Mouse (Mus musculus) MEL (cell line): ENCODE measurements around the gene Sema3f. TPM values are rescaled to one million over a fixed set of nuclear protein-coding genes. Genes with fewer than 3 reads are reported as not detected.
"Not testable (repeated sequence)": the region's sequence is repeated elsewhere in the genome, so short reads cannot be mapped to it uniquely, and the experiment has no call there.

ENCODE experiments used
- DNase-seq: peaks from one replicate; pipeline ENCODE4 v3.0.0; 2011; ENCODE audit warnings: low read depth, low spot score
- H3K27ac ChIP-seq: 2 replicates; pipeline ENCODE4 v1.5.1; 2012; ENCODE audit warnings: low read depth, mild to moderate bottlenecking, control low read depth, low read length, moderate library complexity; ENCODE audit not compliant: control insufficient read depth
- H3K27me3 ChIP-seq, 2 experiments: fragments of 150-350 bp in 1 of 2; sonication (generic) in 1 of 2; 2 replicates each; pipeline ENCODE4 v1.6.1; 2012; ENCODE audit warnings: low read length in 2 of 2, mild to moderate bottlenecking in 2 of 2, improper control_type of control experiment in 1 of 2, moderate library complexity in 1 of 2; ENCODE audit not compliant: insufficient read depth in 2 of 2, control insufficient read depth in 1 of 2
- H3K36me3 ChIP-seq, 2 experiments: 2 replicates each; pipeline ENCODE4 v1.6.1; 2012 to 2014; ENCODE audit warnings: low read length in 2 of 2, improper control_type of control experiment in 1 of 2, inconsistent platforms in 1 of 2, mild to moderate bottlenecking in 1 of 2; ENCODE audit not compliant: insufficient read depth in 2 of 2, control insufficient read depth in 1 of 2
- H3K4me1 ChIP-seq, 2 experiments: fragments of 150-350 bp in 1 of 2; sonication (generic) in 1 of 2; 2 replicates each; pipeline ENCODE4 v1.6.1; 2012; ENCODE audit warnings: low read length in 2 of 2, improper control_type of control experiment in 1 of 2, mild to moderate bottlenecking in 1 of 2; ENCODE audit not compliant: insufficient read depth in 2 of 2, control insufficient read depth in 1 of 2
- H3K4me3 ChIP-seq, 2 experiments: fragments of 150-350 bp in 1 of 2; sonication (generic) in 1 of 2; 2 replicates each; pipeline ENCODE4 v1.5.1; 2012; ENCODE audit warnings: low read depth in 2 of 2, low read length in 2 of 2, mild to moderate bottlenecking in 2 of 2, moderate library complexity in 2 of 2, control low read depth in 1 of 2, improper control_type of control experiment in 1 of 2; ENCODE audit not compliant: control insufficient read depth in 1 of 2, insufficient read depth in 1 of 2
- H3K79me2 ChIP-seq: 2 replicates; pipeline ENCODE4 v1.6.1; 2012; ENCODE audit warnings: mild to moderate bottlenecking, low read length, moderate library complexity; ENCODE audit not compliant: control insufficient read depth, poor library complexity, insufficient read depth
- H3K9ac ChIP-seq: 2 replicates; pipeline ENCODE4 v1.6.1; 2012; ENCODE audit warnings: low read depth, mild to moderate bottlenecking, control low read depth, low read length, moderate library complexity; ENCODE audit not compliant: control insufficient read depth, poor library complexity, severe bottlenecking
- H3K9me3 ChIP-seq: fragments of 150-350 bp; sonication (generic); replicated peaks from 2 replicates; pipeline ENCODE4 v1.6.1; 2012; ENCODE audit warnings: mild to moderate bottlenecking, low read length, improper control_type of control experiment, moderate library complexity; ENCODE audit not compliant: insufficient read depth
- BHLHE40 ChIP-seq: IDR thresholded peaks from 2 replicates; pipeline ENCODE4 v1.6.1; 2012; ENCODE audit warnings: low read depth, mild to moderate bottlenecking, inconsistent platforms, low read length, improper control_type of control experiment, borderline replicate concordance
- CTCF ChIP-seq, 3 experiments: IDR thresholded peaks in 2 of 3; conservative IDR thresholded peaks in 1 of 3; 2 replicates each; pipeline ENCODE4 v1.5.1; 2011 to 2012; ENCODE audit warnings: low read length in 3 of 3, low read depth in 2 of 3, mild to moderate bottlenecking in 2 of 3, improper control_type of control experiment in 1 of 3, inconsistent platforms in 1 of 3, mixed read lengths in 1 of 3, moderate library complexity in 1 of 3; ENCODE audit not compliant: control insufficient read depth in 1 of 3, insufficient read depth in 1 of 3, poor library complexity in 1 of 3, severe bottlenecking in 1 of 3
- E2F4 ChIP-seq: IDR thresholded peaks from 2 replicates; pipeline ENCODE4 v1.6.1; 2011; ENCODE audit warnings: low read depth, low read length, improper control_type of control experiment, borderline replicate concordance
- ELF1 ChIP-seq: IDR thresholded peaks from 2 replicates; pipeline ENCODE4 v1.6.1; 2014; ENCODE audit warnings: low read depth, mild to moderate bottlenecking, inconsistent platforms, low read length, improper control_type of control experiment, moderate library complexity
- MAX ChIP-seq: IDR thresholded peaks from 2 replicates; pipeline ENCODE4 v1.6.1; 2011; ENCODE audit warnings: low read length, improper control_type of control experiment
- MYC ChIP-seq: IDR thresholded peaks from 2 replicates; pipeline ENCODE4 v1.6.1; 2011; ENCODE audit warnings: low read depth, mild to moderate bottlenecking, low read length, improper control_type of control experiment, moderate library complexity
- NELFE ChIP-seq: IDR thresholded peaks from 2 replicates; pipeline ENCODE4 v1.6.1; 2011; ENCODE audit warnings: low read depth, low read length, improper control_type of control experiment
- NRF1 ChIP-seq: IDR thresholded peaks from 2 replicates; pipeline ENCODE4 v1.6.1; 2014; ENCODE audit warnings: low read depth, mild to moderate bottlenecking, inconsistent platforms, low read length, improper control_type of control experiment, moderate library complexity; ENCODE audit not compliant: poor library complexity, insufficient read depth, severe bottlenecking
- POLR2A ChIP-seq, 2 experiments: IDR thresholded peaks; 2 replicates each; pipeline ENCODE4 v1.6.1; 2011 to 2012; ENCODE audit warnings: low read length in 2 of 2, mild to moderate bottlenecking in 2 of 2, control low read depth in 1 of 2, improper control_type of control experiment in 1 of 2, low read depth in 1 of 2, moderate library complexity in 1 of 2; ENCODE audit not compliant: control insufficient read depth in 1 of 2, insufficient read depth in 1 of 2, poor library complexity in 1 of 2
- RAD21 ChIP-seq: IDR thresholded peaks from 2 replicates; pipeline ENCODE4 v1.6.1; 2011; ENCODE audit warnings: mild to moderate bottlenecking, low read depth, low read length, improper control_type of control experiment
- SIN3A ChIP-seq: IDR thresholded peaks from 2 replicates; pipeline ENCODE4 v1.6.1; 2012; ENCODE audit warnings: low read length, improper control_type of control experiment, inconsistent platforms
- SMC3 ChIP-seq: IDR thresholded peaks from 2 replicates; pipeline ENCODE4 v1.6.1; 2011; ENCODE audit warnings: low read depth, low read length, improper control_type of control experiment
- TCF12 ChIP-seq: IDR thresholded peaks from 2 replicates; pipeline ENCODE4 v1.6.1; 2014; ENCODE audit warnings: low read depth, mild to moderate bottlenecking, inconsistent platforms, low read length, improper control_type of control experiment, moderate library complexity
- USF2 ChIP-seq, 2 experiments: IDR thresholded peaks; 2 replicates each; pipeline ENCODE4 v1.6.1; 2011 to 2012; ENCODE audit warnings: improper control_type of control experiment in 2 of 2, low read length in 2 of 2, borderline replicate concordance in 1 of 2, inconsistent platforms in 1 of 2, low read depth in 1 of 2, mild to moderate bottlenecking in 1 of 2; ENCODE audit not compliant: insufficient read depth in 1 of 2
- ZC3H11A ChIP-seq: IDR thresholded peaks from 2 replicates; pipeline ENCODE4 v1.6.1; 2012; ENCODE audit warnings: low read depth, mild to moderate bottlenecking, inconsistent platforms, low read length, improper control_type of control experiment
- polyA plus RNA-seq, 2 experiments: library from polyadenylated mRNA; stranded (reverse) in 1 of 2; unstranded in 1 of 2; fragments of >175 nt in 1 of 2; fragments of >200 nt in 1 of 2; gene quantifications; 2 replicates each; pipeline versions ENCODE4 v1.2.1 to v1.2.4; 2012; ENCODE audit warnings: low replicate concordance in 2 of 2, low read depth in 1 of 2; ENCODE audit not compliant: insufficient read length in 2 of 2, insufficient read depth in 1 of 2, missing spikeins in 1 of 2
- total RNA-seq: library from RNA; depleted of rRNA; stranded (reverse); fragments of 300-350 nt; gene quantifications from 2 replicates; pipeline ENCODE4 v1.2.3, GENCODE M21; 2012

Sema3f gene
- total and polyA plus RNA-seq, 3 experiments, result not detected

GRCm38 (mm10) chr9:107677819-107678526 lies 32.3 kb downstream of the Sema3f start:
- peak; percentile 77 for DNase-seq

DNA sequence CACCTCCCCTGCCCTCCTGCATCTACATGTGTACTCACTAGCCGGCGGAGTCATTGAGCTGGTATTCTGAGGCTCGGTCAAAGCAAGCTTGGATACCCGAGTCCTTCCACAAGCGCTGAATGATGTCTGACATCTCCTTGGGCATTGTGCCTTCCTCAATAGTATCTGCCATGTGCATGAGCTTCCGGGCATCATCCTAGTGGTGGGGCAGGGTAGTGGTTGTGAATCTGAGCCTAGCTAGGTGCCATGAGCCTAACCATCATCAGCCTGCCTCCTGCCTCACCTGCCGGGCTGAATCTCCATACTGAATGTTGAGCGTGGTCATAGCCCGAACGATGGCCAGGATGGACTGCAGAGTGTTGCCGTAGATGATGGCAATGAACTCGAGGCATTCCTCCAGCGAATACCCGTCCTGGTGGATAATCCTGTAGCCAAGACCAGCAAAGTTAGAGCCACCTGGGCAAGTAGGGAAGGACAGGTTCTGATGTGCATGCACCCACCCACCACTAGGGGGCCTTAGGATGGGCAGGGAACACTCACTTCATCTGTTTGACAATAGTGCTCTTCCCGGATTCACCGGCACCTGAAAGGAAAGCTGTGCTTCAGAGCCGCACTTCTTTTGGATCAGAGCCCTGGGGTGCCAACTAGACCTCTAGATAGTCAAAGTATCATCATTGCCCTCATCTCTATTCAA lies 33.0 kb downstream of the Sema3f start:
- H3K27me3 ChIP-seq, result peaks cover 6 to 11% of the 10 kb centered on the region in 2 experiments
- DNase-seq, result peak; percentile 56
- peak; percentile 58 to 79 (median 72) for TF ChIP-seq CTCF (IDR thresholded peaks at IDR 0.05 in 2 of 3, conservative IDR thresholded peaks at IDR 0.05 in 1 of 3; ENCODE audit: control insufficient read depth in 1 of 3, insufficient read depth in 1 of 3, low read depth in 2 of 3, low read length in 3 of 3, poor library complexity in 1 of 3, severe bottlenecking in 1 of 3)
- TF ChIP-seq MAX, result no peak
- peak; percentile 39; the same call in 1 of the 2 replicates for TF ChIP-seq SMC3
- TF ChIP-seq MYC, result no peak
- 0 out of 4 replicates have a peak, but pooled peaks cover 0 to 5% of the 10 kb centered on the region in 2 experiments for H3K4me1 ChIP-seq
- no peak overlapping the region for H3K4me3 ChIP-seq
- H3K36me3 ChIP-seq, result 0 out of 4 replicates have a peak, but pooled peaks cover 0 to 2% of the 10 kb centered on the region in 2 experiments
- no peak overlapping the region for H3K9ac ChIP-seq
- H3K27ac ChIP-seq, result no peak overlapping the region
- H3K79me2 ChIP-seq, result no peaks in the 10 kb centered on the region
- H3K9me3 ChIP-seq, result no peaks in the 10 kb centered on the region

More at GRCm38 (mm10) chr9:107677819-107678526, 32.3 kb downstream of the Sema3f start:
- H3K27me3 ChIP-seq, H3K4me1 ChIP-seq, H3K9me3 ChIP-seq, H3K4me3 ChIP-seq, H3K9ac ChIP-seq, H3K79me2 ChIP-seq, H3K27ac ChIP-seq, H3K36me3 ChIP-seq: not testable (repeated sequence)
- peak; percentile 70 for TF ChIP-seq SMC3
- peak; percentile 43 for TF ChIP-seq ZC3H11A
- peak; percentile 50 for TF ChIP-seq RAD21
- TF ChIP-seq CTCF (IDR thresholded peaks at IDR 0.05 in 2 of 3, conservative IDR thresholded peaks at IDR 0.05 in 1 of 3; ENCODE audit: control insufficient read depth in 1 of 3, insufficient read depth in 1 of 3, low read depth in 2 of 3, low read length in 3 of 3, poor library complexity in 1 of 3, severe bottlenecking in 1 of 3), result peak; percentile 43 to 72 (median 68); a peak in 5 of 6 replicates
- TF ChIP-seq, all 39 proteins: peak for 4; not testable (repeated sequence) for 35

DNA sequence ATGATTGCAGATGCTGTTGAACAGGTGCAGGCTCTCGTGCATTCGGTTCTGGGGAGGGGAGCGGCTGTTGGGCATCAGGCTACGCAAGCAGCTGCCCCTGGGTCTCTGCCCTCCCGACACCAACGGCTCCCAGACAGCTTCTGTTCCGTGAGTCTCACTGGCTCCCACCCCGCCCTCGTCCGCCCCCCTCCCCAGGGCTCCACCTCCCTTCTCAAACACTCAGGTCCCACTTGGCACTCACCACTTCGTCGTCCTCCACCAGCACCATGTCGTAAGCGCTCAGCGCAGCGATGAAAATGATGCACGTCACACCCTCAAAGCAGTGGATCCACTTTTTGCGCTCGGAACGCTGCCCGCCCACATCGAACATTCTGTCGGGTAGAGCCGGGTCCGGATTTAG lies 34.0 kb downstream of the Sema3f start:
- H3K4me3 ChIP-seq, result peak overlapping the region; percentile 19 to 45; a peak in 2 of 4 replicates
- H3K27me3 ChIP-seq, result peaks cover 9% of the 10 kb centered on the region in 2 experiments
- TF ChIP-seq NELFE (no peak), NRF1 (no peak), BHLHE40 (no peak), TCF12 (no peak), POLR2A (IDR thresholded peaks at IDR 0.05; ENCODE audit: control insufficient read depth in 1 of 2, insufficient read depth in 1 of 2, low read depth in 1 of 2, low read length in 2 of 2, poor library complexity in 1 of 2) (no peak), E2F4 (no peak), USF2 (IDR thresholded peaks at IDR 0.05; ENCODE audit: borderline replicate concordance in 1 of 2, insufficient read depth in 1 of 2, low read depth in 1 of 2, low read length in 2 of 2) (no peak), ELF1 (no peak), SIN3A (no peak)
- TF ChIP-seq, all 39 proteins: peak for 0
- DNase-seq, result no peak
- Histone ChIP-seq H3K36me3 (0 out of 4 replicates have a peak, but pooled peaks cover 0 to 2% of the 10 kb centered on the region in 2 experiments), H3K9me3 (no peaks in the 10 kb centered on the region), H3K27ac (no peak overlapping the region), H3K4me1 (0 out of 4 replicates have a peak, but pooled peaks cover 0 to 5% of the 10 kb centered on the region in 2 experiments), H3K9ac (peak overlapping the region; percentile 9; the same call in 1 of the 2 replicates), H3K79me2 (no peaks in the 10 kb centered on the region)
